Mouse (Mus musculus) limb, embryonic 14.5 days (tissue): Measurements from ENCODE around the gene Nceh1. TPM values are rescaled to one million over a fixed set of nuclear protein-coding genes. Genes with fewer than 3 reads are reported as not detected.

Experiments
- ATAC-seq: fragments of 200-750 bp; cut with Nextera tagmentation; 2 replicates; pipeline ENCODE4 v1.8.0; 2017; ENCODE audit warnings: low read depth, moderate number of reproducible peaks, moderate TSS enrichment; ENCODE audit not compliant: low FRiP score
- DNase-seq: peaks from one replicate; pipeline ENCODE4 v3.0.0-alpha.2; 2015; ENCODE audit warnings: low spot score
- H3K27ac ChIP-seq: fragments of 300-500 bp; sonication (generic); replicated peaks from 2 replicates; pipeline ENCODE4 v1.5.1; 2014; ENCODE audit warnings: low read depth, mild to moderate bottlenecking, low read length, moderate library complexity, mixed read lengths
- H3K27me3 ChIP-seq: fragments of 300-500 bp; sonication (generic); 2 replicates; pipeline ENCODE4 v1.6.1; 2014; ENCODE audit warnings: low read length, mixed read lengths; ENCODE audit not compliant: control insufficient read depth, insufficient read depth
- H3K36me3 ChIP-seq: fragments of 300-500 bp; sonication (generic); 2 replicates; pipeline ENCODE4 v1.6.1; 2014; ENCODE audit warnings: mild to moderate bottlenecking, low read length, moderate library complexity, mixed read lengths; ENCODE audit not compliant: control insufficient read depth, insufficient read depth
- H3K4me1 ChIP-seq: fragments of 300-500 bp; sonication (generic); 2 replicates; pipeline ENCODE4 v1.6.1; 2014; ENCODE audit warnings: antibody characterized with exemption, low read length, mixed read lengths; ENCODE audit not compliant: control insufficient read depth, insufficient read depth
- H3K4me2 ChIP-seq: fragments of 300-500 bp; sonication (generic); replicated peaks from 2 replicates; pipeline ENCODE4 v1.6.1; 2014; ENCODE audit warnings: low read depth, mild to moderate bottlenecking, low read length, moderate library complexity; ENCODE audit not compliant: severe bottlenecking
- H3K4me3 ChIP-seq: fragments of 300-500 bp; sonication (generic); replicated peaks from 2 replicates; pipeline ENCODE4 v1.5.1; 2014; ENCODE audit warnings: low read length
- H3K9ac ChIP-seq: fragments of 300-500 bp; sonication (generic); 2 replicates; pipeline ENCODE4 v1.6.1; 2014; ENCODE audit warnings: mild to moderate bottlenecking, low read depth, low read length, moderate library complexity; ENCODE audit not compliant: severe bottlenecking
- H3K9me3 ChIP-seq: fragments of 300-500 bp; sonication (generic); 2 replicates; pipeline ENCODE4 v1.6.1; 2016; ENCODE audit warnings: low read length; ENCODE audit not compliant: control insufficient read depth
- POLR2A ChIP-seq: fragments of 200-500 bp; IDR thresholded peaks from 2 replicates; pipeline ENCODE4 v1.8.0; 2012; ENCODE audit warnings: inconsistent platforms, mild to moderate bottlenecking, moderate library complexity, borderline replicate concordance; ENCODE audit not compliant: insufficient read depth, insufficient read length; ENCODE audit errors: extremely low read depth
- WGBS: fragments of 180-500 bp; shearing (Covaris S2); extraction: QIAGEN DNeasy Blood & Tissue Kit; methylation state at CpG from one replicate; pipeline ENCODE4 v1.1.7; 2014; 5-methylcytosine and 5-hydroxymethylcytosine counted together
- polyA plus RNA-seq, 2 experiments: library from polyadenylated mRNA; depleted of rRNA in 1 of 2; stranded (reverse) in 1 of 2; unstranded in 1 of 2; fragments of >200 nt; fragmentation: Nextera tagmentation in 1 of 2; extraction: Ambion mirVana in 1 of 2; gene quantifications; 2 replicates each; pipeline versions ENCODE4 v1.2.1 to v1.2.3; 2012 to 2014

The Nceh1 gene
- polyA plus RNA-seq, 2 experiments, result 1.4 to 2.8 TPM

GRCm38 (mm10) chr3:27206577-27206976 lies 23.8 kb downstream of the Nceh1 start:
- Histone ChIP-seq H3K4me2 (no peak overlapping the region), H3K27ac (no peak overlapping the region), H3K9ac (no peak overlapping the region), H3K27me3 (no peaks in the 10 kb centered on the region), H3K4me3 (no peak overlapping the region), H3K4me1 (peaks cover 9% of the 10 kb centered on the region; the same call in 1 of the 2 replicates), H3K9me3 (no peaks in the 10 kb centered on the region), H3K36me3 (no peaks in the 10 kb centered on the region)
- DNase-seq (no peak), ATAC-seq (no peak)
- 89% methylated on average over 8 of the region's 8 CpGs for WGBS
- TF ChIP-seq POLR2A, result no peak

- Histone ChIP-seq H3K27me3 (no peaks in the 10 kb centered on the region), H3K36me3 (no peaks in the 10 kb centered on the region), H3K27ac (no peak overlapping the region), H3K4me1 (peaks cover 7% of the 10 kb centered on the region; the same call in 1 of the 2 replicates), H3K9ac (no peak overlapping the region), H3K4me2 (no peak overlapping the region), H3K4me3 (no peak overlapping the region), H3K9me3 (no peaks in the 10 kb centered on the region)
- DNase-seq, result no peak
- 85% methylated on average over 9 of the region's 9 CpGs for WGBS
- TF ChIP-seq POLR2A, result no peak
- ATAC-seq, result no peak
Observed at GRCm38 (mm10) chr3:27209707-27210106, 26.9 kb downstream of the Nceh1 start.

- H3K9ac ChIP-seq, result no peak overlapping the region
- WGBS, result 69% methylated on average over 7 of the region's 7 CpGs
- H3K4me2 ChIP-seq, result no peak overlapping the region
- DNase-seq, result no peak
- H3K36me3 ChIP-seq, result no peaks in the 10 kb centered on the region
- no peak for TF ChIP-seq POLR2A
- no peaks in the 10 kb centered on the region for H3K27me3 ChIP-seq
- H3K4me3 ChIP-seq, result no peak overlapping the region
- no peak overlapping the region for H3K27ac ChIP-seq
- peaks cover under 1% of the 10 kb centered on the region; the same call in 1 of the 2 replicates for H3K4me1 ChIP-seq
- no peak for ATAC-seq
- H3K9me3 ChIP-seq, result no peaks in the 10 kb centered on the region
Observed at GRCm38 (mm10) chr3:27210271-27210670, 27.5 kb downstream of the Nceh1 start.

GRCm38 (mm10) chr3:27214016-27214816 lies 31.5 kb downstream of the Nceh1 start:
- Histone ChIP-seq H3K4me1 (no peaks in the 10 kb centered on the region), H3K9ac (no peak overlapping the region), H3K4me3 (no peak overlapping the region), H3K27me3 (no peaks in the 10 kb centered on the region), H3K36me3 (no peaks in the 10 kb centered on the region), H3K4me2 (no peak overlapping the region), H3K27ac (no peak overlapping the region), H3K9me3 (no peaks in the 10 kb centered on the region)
- no peak for TF ChIP-seq POLR2A
- no peak for ATAC-seq
- no peak for DNase-seq
- WGBS, result 70% methylated on average over 8 of the region's 8 CpGs

- Histone ChIP-seq H3K4me2 (no peak overlapping the region), H3K27me3 (no peaks in the 10 kb centered on the region), H3K36me3 (no peaks in the 10 kb centered on the region), H3K27ac (no peak overlapping the region), H3K9me3 (no peaks in the 10 kb centered on the region), H3K4me1 (no peaks in the 10 kb centered on the region), H3K4me3 (no peak overlapping the region), H3K9ac (no peak overlapping the region)
- no peak for ATAC-seq
- TF ChIP-seq POLR2A, result no peak
- DNase-seq, result no peak
- 86% methylated on average over 7 of the region's 7 CpGs for WGBS
Observed at GRCm38 (mm10) chr3:27217331-27217730, 34.6 kb downstream of the Nceh1 start.
